Mouse (Mus musculus) embryo, embryonic 11.5 days (tissue): Measurements from ENCODE around the gene Cir1.

Experiments
- DNase-seq: peaks from one replicate; pipeline ENCODE4 v3.0.0-alpha.2; 2012; ENCODE audit warnings: low read depth, low spot score

The Cir1 gene

GRCm38 (mm10) chr2:73301979-73302378, 10.5 kb downstream of the Cir1 start:
- no peak for DNase-seq

GRCm38 (mm10) chr2:73298841-73299240, 13.7 kb downstream of the Cir1 start:
- no peak for DNase-seq

GRCm38 (mm10) chr2:73298154-73298553, 14.3 kb downstream of the Cir1 start:
- DNase-seq = no peak

- no peak for DNase-seq
Measured at GRCm38 (mm10) chr2:73295023-73295422, 17.5 kb downstream of the Cir1 start.

- no peak for DNase-seq
Measured at GRCm38 (mm10) chr2:73291130-73291529, 21.4 kb downstream of the Cir1 start.

- DNase-seq = no peak
Measured at GRCm38 (mm10) chr2:73285630-73286029, 26.9 kb downstream of the Cir1 start.

- DNase-seq = no peak
Measured at GRCm38 (mm10) chr2:73281707-73282106, 30.8 kb downstream of the Cir1 start.

- no peak for DNase-seq
Measured at GRCm38 (mm10) chr2:73281048-73281661, 31.3 kb downstream of the Cir1 start.

GRCm38 (mm10) chr2:73280356-73281047, 32.0 kb downstream of the Cir1 start:
- DNase-seq = no peak

- DNase-seq = no peak
Measured at GRCm38 (mm10) chr2:73279271-73280038, 33.0 kb downstream of the Cir1 start.

GRCm38 (mm10) chr2:73278869-73279268, 33.6 kb downstream of the Cir1 start:
- no peak for DNase-seq

- DNase-seq = peak; percentile 86
Measured at GRCm38 (mm10) chr2:73278131-73278854, 34.2 kb downstream of the Cir1 start.

- no peak for DNase-seq
Measured at GRCm38 (mm10) chr2:73277709-73278075, 34.8 kb downstream of the Cir1 start.

GRCm38 (mm10) chr2:73277021-73277708, 35.3 kb downstream of the Cir1 start:
- no peak for DNase-seq

- DNase-seq = no peak
Measured at GRCm38 (mm10) chr2:73276141-73276571, 36.3 kb downstream of the Cir1 start.

- DNase-seq = no peak
Measured at GRCm38 (mm10) chr2:73275261-73276040, 37.0 kb downstream of the Cir1 start.

GRCm38 (mm10) chr2:73274119-73274920, 38.2 kb downstream of the Cir1 start:
- no peak for DNase-seq

GRCm38 (mm10) chr2:73273249-73274118, 39.0 kb downstream of the Cir1 start:
- no peak for DNase-seq
